Mouse (Mus musculus) right cerebral cortex, postnatal 4 days (tissue): ENCODE measurements around the gene Tas2r126.
"Not testable (repeated sequence)": the region's sequence is repeated elsewhere in the genome, so short reads cannot be mapped to it uniquely, and the experiment has no call there.

Source experiments
- DNase-seq: peaks from one replicate; pipeline ENCODE4 v3.0.0-alpha.2; 2022

Tas2r126 gene

DNA sequence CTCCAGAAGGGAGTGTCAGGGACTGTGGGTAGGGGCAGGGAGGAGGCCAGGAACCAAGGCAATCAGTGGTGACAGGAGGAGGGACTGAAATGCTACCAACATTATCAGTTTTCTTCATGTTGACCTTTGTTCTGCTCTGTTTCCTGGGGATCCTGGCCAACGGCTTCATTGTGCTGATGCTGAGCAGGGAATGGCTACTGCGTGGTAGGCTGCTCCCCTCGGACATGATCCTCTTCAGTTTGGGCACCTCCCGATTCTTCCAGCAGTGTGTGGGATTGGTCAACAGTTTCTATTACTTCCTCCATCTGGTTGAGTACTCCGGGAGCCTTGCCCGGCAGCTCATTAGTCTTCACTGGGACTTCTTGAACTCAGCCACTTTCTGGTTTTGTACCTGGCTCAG, at the start of gene Tas2r126:
Tas2r126 (plus strand) TSS at position 90 of the 400 bp plus-strand sequence.
- no peak for DNase-seq

GRCm38 (mm10) chr6:42385635-42386034, 48.7 kb upstream of the Tas2r126 start:
- DNase-seq: no peak

- no peak for DNase-seq
Measured at GRCm38 (mm10) chr6:42391796-42392330, 42.5 kb upstream of the Tas2r126 start.

DNA sequence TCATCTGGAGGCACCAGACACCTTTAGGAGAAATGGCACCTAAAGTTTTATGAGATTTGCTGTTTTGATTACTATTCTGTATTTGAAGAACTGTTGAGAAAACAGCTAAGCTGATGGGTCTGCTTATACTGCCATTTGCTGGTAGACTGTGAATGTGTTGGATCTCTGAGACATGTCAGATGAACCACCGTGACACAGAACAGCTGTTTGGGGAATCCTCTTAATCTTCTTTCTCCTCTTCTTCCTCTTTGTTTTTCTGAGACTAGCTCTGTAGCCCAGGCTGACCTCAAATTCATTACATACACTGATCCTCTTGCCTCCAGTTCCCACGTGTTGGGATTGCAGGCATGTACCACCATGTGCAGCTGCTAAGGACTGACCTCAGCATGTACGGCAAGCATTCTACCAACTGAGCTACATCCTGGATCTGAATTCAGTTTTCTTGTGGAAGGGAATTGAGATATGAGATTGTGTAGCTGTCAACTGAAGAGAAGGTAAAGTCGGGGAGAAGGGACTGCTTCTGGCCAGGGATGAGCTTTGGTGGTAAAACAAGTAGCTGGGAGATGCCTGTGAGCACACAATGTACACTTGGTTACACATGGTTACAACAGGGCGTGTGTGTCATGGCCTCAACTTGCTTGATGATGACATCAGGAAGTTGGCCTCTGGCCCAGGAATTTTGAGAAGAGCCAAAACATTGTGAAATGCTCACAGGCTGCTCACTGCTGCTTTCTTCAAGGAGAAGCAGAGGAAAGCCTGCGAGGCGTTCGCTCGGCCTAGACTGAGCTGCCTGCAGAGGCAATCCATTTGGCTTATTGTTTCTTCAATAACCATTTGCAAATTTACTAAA, 38.1 kb upstream of the Tas2r126 start:
- no peak for DNase-seq

- no peak for DNase-seq
Measured at GRCm38 (mm10) chr6:42397041-42397657, 37.2 kb upstream of the Tas2r126 start.

DNA sequence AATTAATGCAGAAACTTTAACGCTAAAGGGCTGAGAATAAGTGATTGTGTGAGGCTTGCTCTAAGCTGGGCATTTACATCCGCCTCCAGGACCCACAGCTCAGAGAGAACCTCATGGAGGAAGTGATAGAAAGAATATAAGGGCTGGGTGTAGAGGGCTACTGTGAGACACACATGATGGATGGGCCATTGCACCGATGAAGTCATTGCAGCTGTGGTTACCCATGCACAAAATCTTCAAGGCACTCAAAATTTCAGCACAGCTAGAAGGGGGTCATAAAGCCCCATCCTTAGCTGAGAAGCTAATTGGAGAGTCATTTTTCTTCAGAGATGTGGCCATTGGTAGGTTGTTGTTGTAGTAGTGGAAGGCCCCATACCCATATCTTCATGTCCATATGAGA, 36.0 kb upstream of the Tas2r126 start:
- no peak for DNase-seq

DNA sequence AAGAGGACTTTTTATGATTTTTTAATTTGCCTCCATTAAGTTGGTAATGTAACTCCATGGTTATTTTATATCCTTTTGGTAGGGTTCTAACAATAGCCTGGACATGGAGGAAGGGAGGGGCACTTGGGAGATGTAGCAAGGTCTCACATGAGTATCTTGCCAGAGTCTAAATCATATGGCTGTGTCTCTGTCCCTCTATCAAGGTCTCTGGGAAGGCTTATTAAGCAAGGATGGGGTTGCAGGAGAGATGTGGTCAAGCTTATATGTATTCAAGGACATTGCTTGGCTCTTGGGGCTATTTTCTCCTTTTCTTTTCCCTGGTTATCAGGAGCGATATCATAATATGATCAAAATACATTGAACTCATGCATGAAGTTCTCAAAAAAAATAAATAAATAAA, 35.3 kb upstream of the Tas2r126 start:
- DNase-seq: no peak

DNA sequence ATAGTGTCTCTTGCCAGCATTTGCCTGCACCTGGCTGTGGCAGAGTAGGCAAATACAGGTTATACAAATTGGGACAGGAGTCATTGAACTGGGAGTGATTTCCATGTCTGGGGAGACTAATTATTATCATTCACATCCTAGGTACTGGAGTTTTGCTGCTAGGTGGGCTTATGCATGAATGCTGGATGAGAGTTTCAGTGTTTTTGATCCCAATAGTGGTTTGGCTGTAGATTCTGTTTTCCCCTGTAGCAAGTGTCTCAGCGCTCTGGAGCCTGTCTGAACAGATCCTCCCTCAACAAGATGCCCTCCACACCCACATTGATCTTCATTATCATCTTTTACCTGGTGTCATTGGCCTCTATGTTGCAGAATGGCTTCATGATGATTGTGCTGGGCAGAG, 34.4 kb upstream of the Tas2r126 start, which contains the start of gene Tas2r143:
Tas2r143 (plus strand) TSS at position 301 of the 400 bp plus-strand sequence.
- no peak for DNase-seq

GRCm38 (mm10) chr6:42405134-42405533, 29.2 kb upstream of the Tas2r126 start, which contains the start of gene Tas2r135:
Tas2r135 (plus strand) TSS chr6:42405434.
- no peak for DNase-seq

DNA sequence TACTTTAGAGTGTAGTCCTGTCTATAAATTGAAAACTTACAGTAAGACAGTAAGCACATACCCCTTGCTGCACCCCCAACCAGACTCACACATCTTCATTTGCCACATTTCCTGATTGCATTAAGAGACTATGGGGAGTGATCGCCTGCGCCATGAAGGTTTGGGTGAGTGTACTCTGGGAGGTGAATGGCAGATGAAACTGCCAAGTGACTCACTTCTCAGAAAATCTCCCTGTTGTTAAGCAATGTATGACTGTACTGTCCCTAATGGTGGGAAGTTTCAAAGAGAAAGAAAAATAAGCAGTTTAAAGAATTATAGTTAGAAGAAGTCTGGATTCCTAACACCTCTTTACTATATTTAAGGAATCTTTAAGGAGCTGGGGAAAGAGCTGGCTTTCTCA, 14.9 kb upstream of the Tas2r126 start:
- DNase-seq: no peak

DNA sequence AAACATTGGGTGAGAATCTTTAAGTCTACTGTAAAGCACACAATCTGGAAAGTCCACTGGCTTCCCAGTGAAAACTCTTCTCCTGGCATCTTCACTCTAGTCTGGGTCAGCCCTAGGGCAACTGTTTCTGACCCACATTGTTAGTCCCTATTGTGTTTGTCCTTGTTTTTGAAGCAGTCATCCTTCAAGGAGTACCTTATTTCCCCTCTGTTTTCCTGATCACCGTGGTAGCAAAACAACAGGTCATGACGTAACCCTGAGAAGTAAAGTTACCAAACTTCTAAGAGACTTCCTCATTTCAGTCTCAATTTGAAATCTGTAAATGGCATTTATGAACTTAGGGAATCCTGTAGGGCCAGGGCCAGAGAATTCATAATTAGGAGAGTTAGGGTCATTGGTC, 12.9 kb upstream of the Tas2r126 start:
- DNase-seq: no peak

DNA sequence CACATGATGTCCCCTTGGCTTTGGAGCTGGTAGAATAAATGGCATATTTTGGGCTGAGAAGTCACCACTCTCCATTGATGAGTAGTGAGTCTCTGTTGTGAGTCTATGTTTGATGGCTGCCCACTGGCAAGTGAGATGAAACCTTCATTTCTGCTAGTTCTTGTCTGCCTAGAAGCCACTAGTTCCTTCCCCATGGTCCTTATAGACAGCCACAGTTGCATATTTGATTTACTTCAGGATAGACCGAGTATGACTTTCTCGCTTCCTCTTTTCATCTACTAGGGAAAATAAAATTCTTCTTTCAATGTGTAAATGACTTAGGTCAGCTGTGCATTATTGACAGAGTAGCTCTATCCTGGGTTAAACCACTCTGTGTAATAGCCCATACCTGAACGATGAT, 9.9 kb upstream of the Tas2r126 start:
- no peak for DNase-seq

GRCm38 (mm10) chr6:42426337-42426736, 8.0 kb upstream of the Tas2r126 start:
- DNase-seq: no peak

GRCm38 (mm10) chr6:42433554-42433953, 781 bp upstream of the Tas2r126 start:
- DNase-seq: no peak

GRCm38 (mm10) chr6:42435490-42435889, 1.2 kb downstream of the Tas2r126 start:
- no peak for DNase-seq

DNA sequence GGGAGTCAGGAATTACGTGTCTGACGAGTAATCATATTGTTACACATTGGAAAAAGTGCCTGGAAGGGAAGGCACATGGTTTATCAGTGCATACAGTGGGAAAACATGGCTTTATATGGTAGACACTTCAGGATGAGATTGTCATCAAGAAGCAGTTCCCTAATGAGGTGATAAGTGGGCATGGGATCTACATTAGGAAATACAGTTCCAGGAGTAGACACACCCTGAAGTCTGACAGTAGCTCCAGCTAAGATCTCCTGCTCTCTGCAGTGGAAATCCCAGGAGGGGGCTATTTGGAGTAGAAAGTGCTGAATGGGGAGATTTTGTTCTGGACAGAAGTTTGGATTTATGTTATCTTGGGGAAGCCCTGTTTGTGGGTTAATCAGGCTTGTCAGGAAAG, 7.1 kb downstream of the Tas2r126 start:
- no peak for DNase-seq

DNA sequence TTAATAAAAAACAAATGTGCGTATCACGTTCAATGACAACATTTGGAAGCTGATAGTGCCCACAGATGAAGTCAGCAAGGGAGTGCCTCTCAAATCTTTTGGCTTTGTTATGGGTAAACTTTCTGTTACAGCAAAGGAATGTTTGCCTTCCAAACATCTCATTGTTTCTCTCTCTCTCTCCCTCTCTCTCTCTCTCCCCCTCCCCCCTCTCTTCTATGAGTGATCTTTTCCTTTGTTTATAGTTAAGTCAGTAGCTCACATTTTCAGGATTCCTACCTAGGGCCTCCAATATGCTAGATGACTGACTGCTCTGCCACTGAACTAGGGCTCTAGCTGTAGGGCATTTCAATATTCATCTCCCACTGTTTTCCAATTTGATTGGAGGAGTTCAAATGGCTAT, 10.2 kb downstream of the Tas2r126 start:
- no peak for DNase-seq

GRCm38 (mm10) chr6:42447381-42447780, 13.0 kb downstream of the Tas2r126 start:
- no peak for DNase-seq

DNA sequence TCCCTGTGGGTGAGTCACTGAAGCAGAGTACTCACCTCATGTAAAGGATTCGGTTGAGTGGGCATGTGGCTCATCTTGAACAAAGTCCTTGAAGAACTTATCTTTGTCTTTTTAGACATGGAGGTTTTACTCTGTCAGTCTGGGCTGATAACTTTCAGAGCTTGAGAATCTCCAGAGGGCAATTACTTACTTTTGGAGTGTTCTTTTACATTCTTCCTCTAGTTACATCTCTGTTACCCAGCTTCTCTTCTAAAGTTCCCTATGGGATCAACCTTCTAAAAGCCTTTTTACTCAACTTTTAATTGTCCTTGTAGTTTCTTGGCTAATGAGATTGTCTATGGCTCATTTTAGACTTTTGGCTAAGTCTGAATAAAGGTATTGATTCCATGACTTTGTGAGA, 30.8 kb downstream of the Tas2r126 start, which contains the start of gene Olfr458:
Olfr458 (minus strand) TSS at position 101 of the 400 bp plus-strand sequence.
- DNase-seq: no peak

GRCm38 (mm10) chr6:42470542-42470941, 36.2 kb downstream of the Tas2r126 start:
- DNase-seq: no peak

DNA sequence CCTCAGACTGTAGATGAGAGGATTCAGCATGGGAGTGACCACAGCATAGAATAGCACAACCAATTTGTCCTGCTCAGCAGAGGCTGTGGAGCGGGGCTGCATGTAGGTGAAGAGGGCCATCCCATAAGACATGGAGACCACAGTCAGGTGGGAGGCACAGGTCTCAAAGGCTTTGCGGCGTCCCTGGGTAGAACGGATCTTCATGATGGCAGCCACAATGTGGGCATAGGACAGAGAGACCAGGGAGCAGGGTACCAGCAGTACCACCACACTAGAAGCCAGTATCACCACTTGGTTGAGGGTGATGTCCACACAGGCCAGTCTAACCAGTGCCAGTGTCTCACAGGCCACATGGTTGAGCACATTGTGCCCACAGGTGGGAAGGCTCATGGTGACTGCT, 37.0 kb downstream of the Tas2r126 start:
- not testable (repeated sequence) for DNase-seq

- no peak for DNase-seq
Measured at GRCm38 (mm10) chr6:42476235-42476634, 41.9 kb downstream of the Tas2r126 start, which contains the start of gene Olfr457. Olfr457 (minus strand) TSS chr6:42476335.

DNA sequence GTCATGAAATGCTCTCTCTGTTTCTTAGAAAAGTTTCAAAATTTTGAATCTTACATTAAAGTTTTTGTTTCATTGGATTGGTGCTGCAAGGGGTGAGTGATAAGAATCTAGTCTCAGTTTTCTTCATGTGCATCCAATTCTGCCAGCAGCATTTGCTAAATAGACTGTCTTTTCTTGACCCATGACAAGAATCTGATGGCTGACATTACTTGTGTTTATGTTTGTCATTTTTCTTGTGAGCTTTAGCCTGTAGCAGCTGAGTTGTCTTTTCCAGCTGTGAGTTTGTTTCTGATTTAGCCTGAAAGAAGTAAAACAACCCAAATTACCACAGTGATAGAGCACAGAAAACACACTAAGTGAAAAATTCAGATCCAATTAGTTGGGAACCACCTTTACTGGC, 50.3 kb downstream of the Tas2r126 start:
- DNase-seq: no peak
